Mouse (Mus musculus) heart, postnatal 25 days (tissue): ENCODE results near the gene Atg7. TPM values are rescaled to one million over a fixed set of nuclear protein-coding genes. Genes with fewer than 3 reads are reported as not detected.

Experiments
- DNase-seq: peaks from one replicate; pipeline ENCODE4 v3.0.0; 2022; ENCODE audit warnings: low spot score
- intact Hi-C: fragments of 180-260 bp; cut with DNase I; formaldehyde crosslinking; loops from one replicate; pipeline ENCODE4 v1.15.1; 2025
- total RNA-seq, 2 experiments: library from RNA; stranded (reverse); gene quantifications; 2 replicates each; pipeline ENCODE4 v1.2.3; 2021

Gene Atg7
- total RNA-seq, 2 experiments from 2014 or later: 9.5 to 10.8 TPM

DNA sequence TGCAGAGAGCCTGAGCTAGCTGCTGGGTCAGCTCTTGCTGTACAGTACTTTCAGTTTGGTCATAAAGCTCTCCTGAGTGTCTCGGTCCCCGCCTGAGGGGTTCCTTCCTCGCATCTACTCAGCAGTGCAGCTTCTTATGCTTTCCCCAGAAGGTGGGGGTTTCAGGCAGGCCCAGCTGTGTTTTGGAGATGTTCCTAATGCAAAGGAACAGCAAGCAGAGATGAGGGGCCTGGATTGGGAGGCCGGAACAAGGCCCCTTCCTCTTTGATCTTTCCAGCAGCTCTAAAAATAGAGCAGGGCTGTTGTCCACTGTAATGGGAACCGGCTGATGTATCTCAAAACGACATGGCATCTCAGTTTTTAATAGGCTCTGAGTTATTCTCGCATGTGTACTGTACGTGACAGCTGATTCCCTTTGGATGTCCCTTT, 82.3 kb downstream of the Atg7 start:
- DNase-seq: no peak
- intact Hi-C loops: no loop called here

DNA sequence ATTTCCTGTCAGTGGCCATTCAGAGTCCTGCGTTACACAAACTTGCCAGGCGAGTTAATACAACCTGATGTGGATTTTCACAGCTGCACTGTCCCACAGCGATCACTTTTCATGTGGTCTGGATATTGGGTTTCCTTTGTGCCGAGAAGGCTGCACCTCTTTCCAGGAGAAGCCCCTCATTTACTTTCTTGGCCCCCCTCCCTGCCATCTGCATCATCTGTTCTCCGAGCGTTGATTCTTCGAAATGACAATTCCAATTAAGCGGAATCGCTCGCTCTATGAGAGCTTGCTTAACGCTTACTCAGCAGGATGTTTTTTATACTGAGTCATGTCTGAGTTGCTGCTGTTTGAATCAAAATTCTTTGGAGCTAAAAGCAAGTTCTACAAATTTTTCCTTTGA, 83.8 kb downstream of the Atg7 start:
- intact Hi-C loops: no loop called here
- DNase-seq: no peak

DNA sequence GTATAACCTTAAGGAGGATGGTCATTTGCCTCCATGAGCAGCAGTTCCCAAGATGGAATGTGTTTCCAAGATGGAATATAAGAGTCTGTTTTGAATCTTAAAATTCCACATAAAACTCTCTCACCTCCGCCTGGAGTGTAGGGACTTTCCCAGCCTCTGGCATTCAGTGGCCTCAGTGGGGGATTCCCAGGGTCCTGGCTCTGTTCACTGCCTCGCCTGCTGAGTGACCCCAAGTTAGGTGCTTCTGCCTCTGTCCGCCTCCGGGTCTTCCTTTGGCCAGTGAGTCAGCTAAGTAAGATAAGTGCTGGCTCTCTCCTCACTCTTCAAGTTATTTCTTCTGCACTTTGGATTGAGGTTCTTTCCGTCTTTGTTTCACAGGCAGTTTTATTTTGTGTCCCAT, 90.3 kb downstream of the Atg7 start:
- no peak for DNase-seq
- intact Hi-C loops: no loop called here

DNA sequence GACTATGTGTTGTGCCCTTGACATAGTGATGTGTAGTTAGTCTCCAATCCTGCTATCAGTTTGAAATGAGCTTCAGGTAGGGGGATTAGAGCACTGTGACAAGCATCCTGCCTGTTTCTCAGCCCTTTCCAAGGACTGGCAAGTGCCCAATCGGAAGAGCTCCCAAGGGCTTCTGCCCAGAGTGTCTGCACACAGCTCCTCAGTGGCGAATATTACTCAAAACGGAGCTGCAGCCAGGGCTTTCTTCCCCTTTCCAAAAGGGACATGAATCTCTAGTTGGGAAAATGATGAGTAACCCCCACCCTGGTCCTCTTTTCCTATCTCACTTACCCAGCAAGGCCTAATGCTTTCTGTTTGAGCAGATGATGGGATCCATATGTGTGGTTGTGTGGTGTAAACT, 90.8 kb downstream of the Atg7 start:
- no peak for DNase-seq
- intact Hi-C loops: no loop called here

DNA sequence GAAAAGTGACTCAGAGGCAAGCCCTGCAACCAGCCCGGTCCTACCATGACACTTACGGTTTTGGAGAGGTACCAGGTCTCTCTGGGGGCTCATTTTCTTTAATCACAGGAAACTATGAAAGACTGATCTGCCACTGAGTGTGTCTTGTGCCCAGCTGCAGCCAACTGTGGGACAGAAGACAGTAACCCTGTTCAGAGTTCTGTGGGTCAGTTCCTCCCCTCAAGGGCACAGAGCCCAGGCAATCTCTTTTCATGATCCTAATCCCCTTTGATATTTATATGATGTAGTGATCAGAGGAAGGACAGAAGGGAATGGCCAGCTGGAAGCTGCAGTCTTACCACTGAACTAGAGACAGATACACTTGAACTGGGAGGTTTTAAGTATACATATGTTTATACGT, 92.2 kb downstream of the Atg7 start:
- intact Hi-C loops: no loop called here

DNA sequence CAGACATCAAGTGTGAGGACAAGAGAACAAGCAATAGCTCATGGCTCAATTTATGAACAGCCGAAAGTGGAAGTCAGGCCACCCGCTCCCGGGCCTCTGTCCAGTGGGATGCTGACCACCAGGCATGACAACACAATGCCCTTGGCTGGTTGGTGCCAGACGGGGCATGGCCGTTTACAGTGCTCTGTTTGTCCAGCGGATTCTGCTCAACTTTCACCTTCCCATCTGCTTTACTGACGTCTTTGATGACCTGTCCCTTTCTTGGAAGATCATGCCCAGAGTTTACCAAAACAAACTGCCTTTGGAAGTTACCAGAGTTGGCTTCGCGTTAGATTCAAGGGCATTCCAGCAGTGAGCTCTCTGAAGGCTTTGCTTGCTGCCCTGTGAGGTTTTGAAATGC, 93.5 kb downstream of the Atg7 start:
- intact Hi-C loops: no loop called here
- DNase-seq: no peak

More for the DNA sequence above, 92.2 kb downstream of the Atg7 start:
- DNase-seq: no peak

DNA sequence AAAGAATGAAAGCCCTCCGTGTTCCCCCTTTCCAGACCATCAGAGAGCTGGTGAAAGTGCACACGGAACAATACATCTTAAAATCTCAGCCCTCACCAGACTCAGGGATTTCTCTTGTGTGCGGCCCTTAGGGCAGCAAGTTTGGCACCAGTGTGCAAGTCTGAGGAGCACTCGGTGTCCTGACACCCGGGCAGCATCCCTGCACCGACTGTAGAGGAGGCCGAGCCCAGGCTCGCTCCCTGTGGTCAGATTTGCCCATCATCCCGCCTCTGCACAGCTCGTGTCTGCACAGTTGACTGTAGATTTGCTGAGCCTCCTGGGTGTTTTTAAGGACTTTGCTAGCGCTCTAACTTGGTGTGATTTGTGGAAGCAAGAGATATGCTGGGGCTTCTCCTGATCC, 94.3 kb downstream of the Atg7 start:
- intact Hi-C loops: no loop called here
- DNase-seq: no peak

DNA sequence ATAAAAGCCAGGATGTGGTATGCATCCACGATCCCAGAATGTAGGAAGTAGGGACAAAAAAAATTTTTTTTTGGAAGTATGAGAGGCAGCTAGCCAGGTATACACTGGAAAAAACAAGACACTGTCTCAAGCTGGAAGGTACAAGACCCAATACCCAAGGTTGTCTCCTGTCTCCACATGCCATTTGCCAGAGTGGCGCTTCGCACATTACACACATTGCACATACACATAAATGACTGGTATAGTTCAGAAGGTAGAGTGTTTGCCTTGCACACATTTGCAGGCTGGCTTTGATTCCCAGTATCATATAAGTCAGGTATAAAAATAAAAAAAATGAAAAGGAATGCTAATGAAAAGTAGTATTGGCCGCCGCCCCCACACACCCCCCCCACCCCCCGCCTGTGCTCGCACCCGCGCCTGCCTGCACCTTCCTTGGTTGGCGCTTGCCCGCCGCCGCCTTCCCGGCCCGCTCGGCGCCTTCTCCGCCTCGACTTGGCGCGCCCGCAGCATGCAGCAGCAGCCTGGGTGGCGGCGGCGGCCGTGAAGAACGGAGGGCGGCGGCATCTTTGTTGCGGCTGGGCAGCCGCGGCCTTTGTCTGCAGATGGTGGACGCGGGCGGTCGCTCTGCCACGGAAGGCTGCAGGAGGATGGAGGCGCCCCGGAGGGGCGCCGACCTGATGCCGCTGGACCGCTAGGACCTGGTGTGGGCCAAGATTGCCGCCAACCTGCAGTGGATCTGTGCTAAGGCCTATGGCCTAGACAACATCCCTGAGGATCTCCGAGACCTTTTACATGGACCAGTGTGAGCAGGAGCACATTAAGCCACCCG, 95.2 kb downstream of the Atg7 start:
- DNase-seq: no peak
- intact Hi-C loops: no loop called here

DNA sequence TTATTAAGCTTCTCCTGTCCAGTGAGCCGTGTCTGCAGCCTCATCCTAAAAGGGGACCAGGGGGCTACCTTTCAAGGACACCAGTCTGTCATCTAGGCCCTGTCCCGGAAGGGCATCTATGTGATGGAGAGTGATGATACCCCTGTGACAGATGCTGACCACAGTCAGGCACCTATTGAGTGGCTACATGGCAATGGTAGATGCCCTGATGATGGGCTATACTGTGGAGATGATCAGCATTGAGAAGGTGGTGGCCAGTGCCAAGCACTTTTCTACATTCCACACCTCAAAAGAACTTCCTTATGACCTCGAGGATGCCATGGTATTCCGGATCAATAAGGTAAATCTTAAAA, 95.8 kb downstream of the Atg7 start:
- intact Hi-C loops: no loop called here
- no peak for DNase-seq

DNA sequence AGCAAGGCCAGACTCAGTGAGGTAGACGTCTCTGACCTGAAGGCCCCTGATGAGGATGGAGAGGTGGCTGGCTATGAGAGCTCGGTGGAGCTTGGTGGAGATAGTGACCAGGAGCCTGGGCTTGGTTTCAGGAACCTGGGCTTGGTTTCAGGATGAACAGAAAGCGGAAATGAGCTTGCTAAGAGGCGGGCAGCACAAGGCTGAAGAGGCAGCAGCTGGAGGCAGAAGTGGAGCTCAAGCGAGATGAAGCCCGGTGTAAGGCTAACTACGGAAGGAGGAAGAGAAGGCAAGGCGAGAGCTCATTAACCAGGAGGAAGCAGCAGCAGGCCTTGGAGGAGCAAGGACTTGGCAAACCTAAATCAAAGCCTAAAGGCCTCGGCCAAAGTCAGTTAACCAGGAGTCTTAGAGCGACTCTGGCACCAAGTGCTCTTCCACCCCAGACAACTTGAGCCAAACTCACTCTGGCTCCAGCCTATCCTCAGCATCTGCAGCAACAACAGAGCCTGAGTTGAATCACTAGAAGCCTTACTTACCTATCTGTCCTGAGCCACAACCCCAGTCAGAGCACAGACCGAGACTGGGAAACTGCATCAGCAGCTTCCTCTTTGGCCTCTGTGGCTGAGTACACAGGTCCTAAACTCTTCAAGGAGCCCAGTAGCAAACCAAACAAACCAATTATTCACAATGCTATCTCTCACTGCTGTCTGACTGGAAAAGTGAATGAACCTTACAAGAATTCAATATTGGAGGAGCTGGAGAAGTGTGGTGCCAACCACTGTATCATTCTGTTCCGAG, 99.5 kb downstream of the Atg7 start:
- intact Hi-C loops: no loop called here
- DNase-seq: no peak

DNA sequence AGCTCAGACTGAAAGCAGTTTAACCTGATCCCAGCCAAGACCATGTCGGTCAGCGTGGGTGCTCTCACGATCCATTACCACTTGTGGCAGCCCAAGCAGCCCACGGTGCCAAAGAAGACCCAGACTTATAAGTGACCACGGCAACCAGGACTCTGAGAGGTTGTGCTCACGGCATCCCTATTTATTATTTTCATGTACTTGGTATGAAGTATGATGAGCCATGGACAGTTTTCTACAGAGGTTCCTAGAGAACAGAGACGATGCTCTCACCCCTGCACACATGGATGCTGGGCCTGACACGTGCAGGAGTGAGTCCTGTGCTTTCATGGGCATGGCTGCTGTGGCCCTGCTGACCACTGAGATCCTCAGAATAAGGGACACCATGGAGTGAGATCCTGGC, 100.2 kb downstream of the Atg7 start:
- intact Hi-C loops: no loop called here
- no peak for DNase-seq

DNA sequence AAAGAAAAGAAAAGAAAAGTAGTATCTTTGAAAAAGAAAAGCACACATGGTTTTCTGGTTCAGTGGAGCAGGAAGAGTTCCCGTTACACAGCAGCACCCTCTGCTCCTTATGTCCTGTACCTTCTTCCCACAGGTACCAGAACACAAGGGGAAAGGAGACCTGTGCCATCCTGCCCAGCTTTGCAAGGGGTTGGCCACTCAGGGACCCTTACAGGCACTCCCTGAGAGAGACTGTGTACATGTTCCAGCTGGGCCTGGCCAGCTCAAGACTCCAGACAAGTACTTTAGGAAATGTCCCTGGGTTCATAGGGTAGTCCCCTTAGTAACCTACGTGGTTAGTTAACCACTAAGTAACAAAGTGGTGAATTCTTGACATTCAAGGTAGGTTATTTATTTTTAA, 100.9 kb downstream of the Atg7 start:
- no peak for DNase-seq
- intact Hi-C loops: no loop called here

DNA sequence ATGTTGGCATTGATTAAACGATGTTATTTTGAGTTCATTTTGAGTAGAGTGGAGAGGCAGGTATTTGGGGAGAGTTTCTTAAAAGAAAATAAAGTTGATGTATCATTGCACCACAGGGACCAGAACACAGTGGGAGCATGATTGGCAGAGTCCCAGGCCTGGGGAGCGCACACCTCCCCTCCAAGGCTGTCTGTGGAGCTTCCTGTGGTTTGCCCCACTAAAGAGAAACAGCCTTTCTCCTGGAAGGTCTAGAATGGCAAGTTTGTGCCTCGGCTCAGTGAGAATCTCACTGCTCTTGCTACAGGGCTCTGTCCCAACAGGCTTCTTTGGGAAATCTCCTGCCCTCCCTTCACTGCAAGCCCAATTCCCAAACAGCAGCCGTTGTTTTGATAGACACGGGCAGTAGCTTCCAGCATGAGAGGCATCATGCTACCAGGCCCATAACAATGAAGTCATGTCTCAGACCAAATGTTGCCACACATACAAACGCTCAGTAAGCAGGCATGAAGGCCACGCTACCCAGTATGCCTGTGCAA, 103.6 kb downstream of the Atg7 start:
- DNase-seq: no peak
- intact Hi-C loops: no loop called here

DNA sequence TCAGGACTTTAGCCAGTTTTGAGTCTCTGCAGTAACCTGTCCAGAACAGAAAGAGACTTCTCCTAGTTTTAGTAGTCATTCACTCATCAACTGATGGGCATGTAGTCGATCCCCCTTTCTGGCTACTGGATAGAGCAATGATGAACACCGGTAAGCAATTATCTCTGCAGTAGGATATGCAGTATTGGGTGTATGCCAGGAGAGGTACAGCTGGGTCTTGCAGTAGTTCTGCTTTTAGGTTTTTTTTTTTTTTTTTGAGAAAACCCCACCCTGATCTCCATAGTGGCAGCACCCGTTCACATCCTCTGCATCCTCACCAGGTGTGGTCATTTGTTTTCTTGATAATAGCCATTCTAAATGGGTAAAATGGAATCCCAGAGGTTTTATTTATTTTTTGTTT, 105.5 kb downstream of the Atg7 start:
- no peak for DNase-seq
- intact Hi-C loops: no loop called here

DNA sequence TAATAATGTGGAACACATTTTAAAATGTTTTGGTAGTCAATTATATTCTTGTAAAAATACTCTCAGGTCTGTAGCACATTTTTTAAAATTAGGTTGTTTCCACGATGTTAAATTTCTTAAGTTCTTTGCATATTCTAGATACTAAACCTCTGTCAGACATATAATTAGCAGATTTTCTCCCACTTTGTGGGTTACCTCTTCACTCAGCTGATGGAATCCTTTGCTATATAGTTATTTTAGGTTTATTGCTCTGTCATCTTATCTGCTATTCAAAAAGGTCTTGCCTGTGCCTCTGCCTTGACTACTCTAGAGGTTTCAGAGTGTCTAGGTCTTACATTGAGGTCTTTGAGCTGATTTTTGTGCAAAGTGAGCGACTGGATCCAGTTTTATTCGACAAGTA, 106.0 kb downstream of the Atg7 start:
- no peak for DNase-seq
- intact Hi-C loops: no loop called here

DNA sequence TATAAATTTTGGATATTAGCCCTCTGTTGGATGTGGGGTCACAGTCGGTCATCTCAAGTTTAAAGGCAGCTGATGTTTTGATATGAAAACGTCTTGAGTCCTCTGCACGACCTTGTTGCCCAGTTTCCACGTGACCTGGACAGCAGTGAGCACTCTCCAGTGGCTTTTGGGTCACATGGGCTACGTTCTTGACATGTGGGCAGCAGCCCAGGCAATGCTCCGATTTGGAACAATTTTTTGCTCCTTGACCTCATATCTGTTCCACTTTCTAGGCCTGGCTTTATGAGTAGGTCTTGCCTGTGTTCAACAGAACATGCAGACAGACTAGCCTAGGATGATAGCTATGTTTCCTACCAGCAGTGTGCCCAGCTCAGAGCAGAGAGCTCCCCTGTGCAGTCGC, 115.9 kb downstream of the Atg7 start:
- intact Hi-C loops: no loop called here

DNA sequence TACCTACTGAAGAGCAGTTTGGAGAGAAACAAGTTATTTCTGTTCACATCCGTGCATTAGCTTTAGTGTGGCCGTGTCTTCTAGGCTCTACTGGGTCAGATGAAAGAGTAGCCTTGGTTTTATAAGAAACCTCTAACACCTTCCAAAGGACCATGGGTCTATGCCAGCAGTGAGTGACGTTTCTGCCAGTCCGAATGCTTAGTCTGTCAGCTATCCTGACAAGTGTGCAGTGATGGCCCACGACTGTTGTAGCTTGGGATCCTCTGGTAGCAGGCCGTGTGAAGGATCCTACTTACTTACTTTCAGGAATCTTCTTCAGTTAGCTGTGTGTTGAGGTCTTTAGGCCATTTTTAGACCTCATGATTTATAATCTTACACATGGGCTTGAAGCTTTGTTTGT, 123.4 kb downstream of the Atg7 start:
- DNase-seq: no peak
- intact Hi-C loops: no loop called here

More for the DNA sequence above, 115.9 kb downstream of the Atg7 start:
- no peak for DNase-seq

DNA sequence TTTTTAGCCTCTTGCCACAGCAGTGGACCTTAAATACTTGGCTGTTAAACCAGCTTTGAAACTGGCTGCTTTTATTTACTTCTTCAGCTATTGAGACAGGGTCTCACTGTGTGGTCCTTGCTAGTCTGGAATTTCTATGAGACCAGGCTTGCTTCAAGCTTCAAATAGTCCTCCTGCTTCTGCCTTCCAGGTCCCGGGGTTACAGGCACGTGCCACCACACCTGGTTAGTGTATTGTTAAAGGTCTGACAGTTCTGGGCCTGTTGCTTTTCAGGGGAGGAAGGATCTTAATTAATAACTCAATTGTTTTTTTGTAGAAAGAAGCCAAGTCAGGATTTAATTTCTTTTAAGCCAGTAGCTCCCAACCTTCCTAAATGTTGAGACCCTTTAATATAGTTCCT, 124.8 kb downstream of the Atg7 start:
- DNase-seq: no peak
- intact Hi-C loops: no loop called here

DNA sequence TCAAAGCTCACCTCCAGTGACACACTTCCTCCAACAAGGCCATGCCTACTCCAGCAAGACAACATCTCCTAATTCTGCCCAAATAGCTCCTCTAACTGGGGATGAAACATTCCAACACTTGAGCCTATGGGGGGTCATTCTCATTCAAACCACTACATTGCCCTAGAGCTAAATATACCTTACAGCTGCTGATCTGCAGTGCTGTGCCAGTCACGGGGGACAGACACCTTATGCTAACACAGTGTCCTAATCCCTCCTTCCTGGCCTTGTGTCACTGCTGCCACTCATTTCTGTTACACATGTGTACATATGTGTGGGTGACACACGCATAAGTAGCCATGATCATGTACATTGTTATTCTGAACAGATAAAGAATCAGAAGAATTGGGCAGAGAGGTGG, 127.4 kb downstream of the Atg7 start:
- no peak for DNase-seq
- intact Hi-C loops: no loop called here

DNA sequence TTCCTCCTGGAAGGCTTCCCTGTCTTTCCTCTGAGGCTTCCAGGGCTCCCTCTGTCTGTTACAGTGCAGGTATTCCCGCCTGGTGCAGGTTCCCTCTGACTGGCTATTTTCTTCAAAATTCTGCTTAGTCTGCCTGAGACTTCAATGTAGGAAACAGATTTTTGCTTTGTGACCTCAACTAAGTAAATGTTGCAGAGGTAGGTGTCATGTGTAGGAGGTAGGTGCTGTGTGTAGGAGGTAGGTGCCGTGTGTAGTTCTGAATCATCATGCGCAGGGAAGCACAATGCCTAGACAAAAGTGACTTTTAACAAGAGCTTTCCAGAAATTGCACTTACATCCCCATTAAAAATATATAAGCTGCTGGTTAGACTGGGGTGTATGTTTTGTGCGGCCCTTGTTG, 128.6 kb downstream of the Atg7 start:
- no peak for DNase-seq
- intact Hi-C loops: no loop called here

DNA sequence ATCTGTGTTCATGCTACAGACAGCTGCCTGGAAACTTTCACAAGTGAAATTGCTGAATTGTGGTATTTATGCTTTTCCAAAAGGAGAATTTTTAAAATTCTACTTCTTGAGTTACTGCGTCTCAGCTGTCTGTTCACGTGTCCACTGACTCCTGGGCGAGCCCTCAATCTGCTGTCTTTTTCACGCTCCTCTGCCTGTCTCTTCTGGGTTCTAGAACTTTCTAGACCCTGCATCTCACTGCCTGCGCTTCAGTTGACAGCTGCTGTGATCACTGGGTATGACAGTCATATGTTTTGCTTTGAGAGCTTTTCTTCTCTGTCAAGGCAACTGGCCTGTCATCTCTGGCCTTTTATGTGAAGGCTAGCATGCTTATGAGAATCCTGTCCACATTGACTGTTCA, 132.3 kb downstream of the Atg7 start:
- intact Hi-C loops: no loop called here
- DNase-seq: no peak
